Mouse (Mus musculus) hindbrain, postnatal 0 days (tissue): ENCODE measurements around the gene Rapgef4. TPM values are rescaled to one million over a fixed set of nuclear protein-coding genes. Genes with fewer than 3 reads are reported as not detected.

Experiments used
- ATAC-seq: fragments of 200-750 bp; cut with Nextera tagmentation; 2 replicates; pipeline ENCODE4 v1.8.0; 2017; ENCODE audit warnings: mild to moderate bottlenecking, moderate TSS enrichment, moderate library complexity
- DNase-seq: peaks from one replicate; pipeline ENCODE4 v3.0.0-alpha.2; 2015; ENCODE audit warnings: low spot score
- H3K27ac ChIP-seq: fragments of 300-500 bp; sonication (generic); 2 replicates; pipeline ENCODE4 v1.5.1; 2014; ENCODE audit warnings: mild to moderate bottlenecking
- H3K27me3 ChIP-seq: fragments of 300-500 bp; sonication (generic); 2 replicates; pipeline ENCODE4 v1.6.1; 2014; ENCODE audit warnings: low read length, mixed read lengths; ENCODE audit not compliant: insufficient read depth
- H3K36me3 ChIP-seq: fragments of 300-500 bp; sonication (generic); 2 replicates; pipeline ENCODE4 v1.6.1; 2014; ENCODE audit warnings: low read length, mixed read lengths; ENCODE audit not compliant: insufficient read depth
- H3K4me1 ChIP-seq: fragments of 300-500 bp; sonication (generic); 2 replicates; pipeline ENCODE4 v1.6.1; 2014; ENCODE audit warnings: antibody characterized with exemption, low read length, mixed read lengths; ENCODE audit not compliant: insufficient read depth
- H3K4me2 ChIP-seq: fragments of 300-500 bp; sonication (generic); 2 replicates; pipeline ENCODE4 v1.6.1; 2014; ENCODE audit warnings: low read depth, mild to moderate bottlenecking, low read length, moderate library complexity, mixed read lengths
- H3K4me3 ChIP-seq: fragments of 300-500 bp; sonication (generic); 2 replicates; pipeline ENCODE4 v1.5.1; 2014; ENCODE audit warnings: low read length
- H3K9ac ChIP-seq: fragments of 300-500 bp; sonication (generic); replicated peaks from 2 replicates; pipeline ENCODE4 v1.6.1; 2014; ENCODE audit warnings: mild to moderate bottlenecking, low read length, moderate library complexity, mixed read lengths
- H3K9me3 ChIP-seq: fragments of 300-500 bp; sonication (generic); 2 replicates; pipeline ENCODE4 v1.6.1; 2016; ENCODE audit warnings: low read length, mixed read lengths
- CTCF ChIP-seq: IDR thresholded peaks from 2 replicates; pipeline ENCODE4 v1.5.1; 2016; ENCODE audit warnings: antibody characterized with exemption, control low read depth, low read depth
- WGBS: fragments of 180-500 bp; shearing (Covaris S2); extraction: QIAGEN DNeasy Blood & Tissue Kit; methylation state at CpG from one replicate; pipeline ENCODE4 v1.1.7; 2014; 5-methylcytosine and 5-hydroxymethylcytosine counted together
- polyA plus RNA-seq: library from polyadenylated mRNA; unstranded; fragments of >200 nt; fragmentation: Nextera tagmentation; extraction: Ambion mirVana; gene quantifications from 2 replicates; pipeline ENCODE4 v1.2.1, GENCODE M21; 2015
- total RNA-seq: library from RNA; depleted of rRNA; stranded (reverse); fragments of >200 nt; gene quantifications from 2 replicates; pipeline ENCODE4 v1.2.3, GENCODE M21; 2014

The Rapgef4 gene
- total and polyA plus RNA-seq, 2 experiments from 2014 or later: 47.3 to 104 TPM

DNA sequence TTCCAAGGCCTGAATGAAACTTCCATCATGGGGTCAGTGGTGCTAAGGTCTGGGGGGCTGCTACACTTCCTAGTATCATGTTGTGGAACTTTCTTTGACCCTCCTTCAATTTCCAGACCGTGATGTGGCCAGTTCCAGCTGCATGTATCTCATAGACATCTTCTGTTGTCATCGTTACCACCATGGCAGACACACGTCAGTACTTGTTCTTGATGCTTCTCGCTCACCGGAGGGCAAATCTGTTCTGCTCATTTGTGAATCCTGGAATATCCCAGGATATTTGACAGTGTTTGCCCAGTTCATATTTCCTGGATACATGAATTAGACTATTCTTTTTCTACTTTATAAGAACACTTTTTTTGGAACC is 39.3 kb upstream of the Rapgef4 start:
- H3K4me2 ChIP-seq: no peak overlapping the region
- no peaks in the 10 kb centered on the region for H3K9me3 ChIP-seq
- H3K36me3 ChIP-seq: no peaks in the 10 kb centered on the region
- H3K9ac ChIP-seq: no peak overlapping the region
- no peak overlapping the region for H3K27ac ChIP-seq
- no peak for TF ChIP-seq CTCF
- no peaks in the 10 kb centered on the region for H3K4me1 ChIP-seq
- no peaks in the 10 kb centered on the region for H3K27me3 ChIP-seq
- no peak for DNase-seq
- ATAC-seq: no peak
- no peak overlapping the region for H3K4me3 ChIP-seq
- WGBS: 91% methylated on average over 5 of the region's 5 CpGs

DNA sequence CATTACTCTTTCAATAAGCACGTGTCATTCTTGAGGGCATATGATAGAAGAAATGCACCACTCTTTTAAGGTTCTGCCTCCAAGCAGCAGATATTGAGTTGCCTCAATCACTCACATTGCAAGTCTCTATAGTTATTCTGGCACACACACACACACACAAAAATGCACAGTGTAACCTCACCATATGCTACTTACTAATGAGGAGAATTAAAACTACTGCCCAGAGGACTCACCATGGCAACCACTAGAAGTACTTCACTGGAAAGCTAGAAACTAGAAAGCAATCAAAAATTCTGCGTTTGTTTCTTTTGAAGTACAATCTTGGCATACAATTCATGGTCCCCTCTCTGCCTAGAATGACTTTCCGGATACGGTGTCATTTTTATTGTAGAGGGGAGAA is 29.8 kb upstream of the Rapgef4 start:
- ATAC-seq (no peak), DNase-seq (no peak)
- Histone ChIP-seq H3K4me2 (no peak overlapping the region), H3K9ac (no peak overlapping the region), H3K4me3 (no peak overlapping the region), H3K4me1 (no peaks in the 10 kb centered on the region), H3K36me3 (no peaks in the 10 kb centered on the region), H3K27me3 (no peaks in the 10 kb centered on the region; the same call in 1 of the 2 replicates), H3K9me3 (no peaks in the 10 kb centered on the region), H3K27ac (no peak overlapping the region)
- WGBS: 59% methylated on average over 4 of the region's 4 CpGs
- TF ChIP-seq CTCF: no peak

DNA sequence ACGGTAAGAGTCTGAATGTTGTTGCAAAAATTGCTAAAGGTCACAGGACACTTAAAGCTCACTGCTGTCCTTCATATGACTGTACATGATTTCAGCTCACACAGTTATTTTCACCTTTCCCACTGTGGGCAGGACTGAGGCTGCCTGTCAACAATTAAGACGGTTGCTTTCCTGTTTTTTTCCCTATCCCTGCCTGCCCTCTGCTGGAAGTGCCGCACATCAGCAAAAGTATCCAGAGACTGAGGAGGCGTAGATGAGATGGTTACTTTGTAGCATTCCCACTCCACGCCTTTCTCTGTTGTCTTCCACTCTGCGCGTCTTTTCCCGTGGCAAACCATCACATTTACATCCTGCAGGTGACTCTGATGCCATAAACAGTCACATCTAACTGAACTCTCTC is 25.4 kb upstream of the Rapgef4 start:
- peak; percentile 95 for TF ChIP-seq CTCF
- 24% methylated on average over 8 of the region's 8 CpGs for WGBS
- Histone ChIP-seq H3K9me3 (no peaks in the 10 kb centered on the region), H3K4me3 (no peak overlapping the region), H3K27me3 (no peaks in the 10 kb centered on the region; the same call in 1 of the 2 replicates), H3K4me2 (no peak overlapping the region), H3K9ac (no peak overlapping the region), H3K36me3 (no peaks in the 10 kb centered on the region), H3K4me1 (no peaks in the 10 kb centered on the region), H3K27ac (no peak overlapping the region)
- DNase-seq (peak; percentile 77), ATAC-seq (peak; percentile 43; the same call in 1 of the 2 replicates)

DNA sequence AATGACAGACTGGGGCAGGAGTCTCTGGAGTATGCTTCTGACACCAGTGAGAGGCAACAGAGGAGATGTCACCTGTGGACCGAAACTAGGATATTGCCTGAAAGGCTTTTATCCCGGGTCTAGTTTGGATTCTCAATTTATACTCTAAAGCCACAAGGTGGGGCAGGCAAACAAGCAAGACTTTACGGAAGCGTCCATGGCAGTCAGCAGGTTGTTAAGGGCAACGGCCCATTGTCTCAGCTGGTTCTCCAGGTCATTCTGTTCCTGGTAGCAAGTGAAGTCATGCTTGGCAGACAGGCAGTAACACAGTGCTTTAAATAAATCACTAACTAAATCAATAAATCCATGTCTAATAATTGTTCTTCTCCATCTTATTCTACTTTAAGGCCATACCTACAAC is 24.6 kb upstream of the Rapgef4 start:
- H3K27ac ChIP-seq: no peak overlapping the region
- no peak overlapping the region for H3K4me3 ChIP-seq
- H3K36me3 ChIP-seq: no peaks in the 10 kb centered on the region
- 49% methylated on average over 5 of the region's 5 CpGs for WGBS
- H3K9ac ChIP-seq: no peak overlapping the region
- no peak for ATAC-seq
- no peaks in the 10 kb centered on the region for H3K4me1 ChIP-seq
- no peaks in the 10 kb centered on the region; the same call in 1 of the 2 replicates for H3K27me3 ChIP-seq
- H3K4me2 ChIP-seq: no peak overlapping the region
- peak; percentile 23; the same call in 1 of the 2 replicates for TF ChIP-seq CTCF
- no peaks in the 10 kb centered on the region for H3K9me3 ChIP-seq
- DNase-seq: peak; percentile 34

DNA sequence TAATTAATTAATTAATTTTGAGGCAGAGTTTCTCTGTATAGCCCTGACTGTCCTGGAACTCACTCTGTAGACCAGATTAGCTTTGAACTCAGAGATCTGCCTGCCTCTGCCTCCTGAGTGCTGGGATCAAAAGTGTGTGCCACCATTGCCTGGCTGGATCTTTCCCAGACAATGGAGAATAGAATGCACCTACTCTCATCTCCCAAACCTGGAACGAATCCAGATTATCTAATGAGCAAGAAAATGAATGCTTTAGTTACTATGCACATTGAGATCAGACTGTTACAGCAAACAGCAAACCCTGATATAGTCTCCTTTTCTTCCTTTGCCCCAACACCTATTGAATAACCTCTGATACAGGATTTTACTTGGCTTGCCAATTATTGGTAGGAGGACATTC is 23.1 kb upstream of the Rapgef4 start:
- Histone ChIP-seq H3K36me3 (no peaks in the 10 kb centered on the region), H3K27ac (no peak overlapping the region), H3K9ac (no peak overlapping the region), H3K4me1 (no peaks in the 10 kb centered on the region), H3K4me3 (no peak overlapping the region), H3K9me3 (no peaks in the 10 kb centered on the region), H3K27me3 (no peaks in the 10 kb centered on the region; the same call in 1 of the 2 replicates), H3K4me2 (no peak overlapping the region)
- 81% methylated on average over 1 of the region's 1 CpGs for WGBS
- TF ChIP-seq CTCF: no peak
- ATAC-seq: no peak
- DNase-seq: no peak

DNA sequence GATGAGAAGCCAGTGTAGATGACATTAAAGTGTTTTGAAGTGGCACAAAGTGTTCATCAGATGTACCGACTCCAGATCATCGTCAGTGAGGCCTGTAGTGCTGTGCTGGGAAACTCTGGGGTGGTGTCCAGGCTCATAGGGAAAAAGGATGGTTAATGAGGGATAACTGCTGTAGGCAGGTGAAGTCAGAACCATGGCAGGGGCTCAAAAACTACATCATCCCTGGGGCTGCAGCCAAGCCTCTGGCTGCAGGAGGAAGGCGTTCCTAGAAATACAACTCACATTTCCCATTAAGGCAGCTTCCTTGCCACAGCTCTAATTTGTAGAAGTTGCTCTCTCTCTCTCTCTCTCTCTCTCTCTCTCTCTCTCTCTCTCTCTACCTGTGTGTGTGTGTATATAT is 22.6 kb upstream of the Rapgef4 start:
- H3K4me3 ChIP-seq: no peak overlapping the region
- H3K9me3 ChIP-seq: no peaks in the 10 kb centered on the region
- no peak overlapping the region for H3K4me2 ChIP-seq
- H3K36me3 ChIP-seq: no peaks in the 10 kb centered on the region
- no peak for TF ChIP-seq CTCF
- no peaks in the 10 kb centered on the region; the same call in 1 of the 2 replicates for H3K27me3 ChIP-seq
- no peaks in the 10 kb centered on the region for H3K4me1 ChIP-seq
- WGBS: 67% methylated on average over 3 of the region's 3 CpGs
- DNase-seq (no peak), ATAC-seq (no peak)
- no peak overlapping the region for H3K27ac ChIP-seq
- no peak overlapping the region for H3K9ac ChIP-seq

DNA sequence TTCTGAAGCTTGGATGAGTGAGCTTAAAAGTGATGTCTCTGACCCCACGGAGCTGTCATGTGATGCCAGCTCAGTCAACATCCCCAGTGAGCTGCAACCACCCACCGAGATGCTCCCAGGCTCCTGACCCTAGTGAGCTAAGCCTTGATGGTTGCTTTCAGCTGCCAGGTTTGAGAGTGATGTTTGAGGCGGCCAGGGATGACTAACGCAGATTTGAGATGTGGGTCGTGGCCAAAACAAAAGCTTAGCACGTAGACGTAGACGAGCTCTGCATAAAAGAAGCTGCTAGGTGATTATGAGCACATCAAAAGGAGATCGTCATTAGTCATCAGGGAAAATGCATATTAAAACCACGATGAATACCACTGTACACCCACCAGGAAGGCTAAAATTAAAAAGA is 16.8 kb upstream of the Rapgef4 start:
- no peaks in the 10 kb centered on the region for H3K36me3 ChIP-seq
- no peak overlapping the region for H3K4me2 ChIP-seq
- no peaks in the 10 kb centered on the region for H3K4me1 ChIP-seq
- no peaks in the 10 kb centered on the region for H3K9me3 ChIP-seq
- no peak for ATAC-seq
- 27% methylated on average over 10 of the region's 10 CpGs for WGBS
- H3K9ac ChIP-seq: no peak overlapping the region
- TF ChIP-seq CTCF: no peak
- no peak overlapping the region for H3K27ac ChIP-seq
- H3K4me3 ChIP-seq: no peak overlapping the region
- DNase-seq: no peak
- H3K27me3 ChIP-seq: no peaks in the 10 kb centered on the region
